Mouse (Mus musculus): ENCODE results near the gene Ttc39d.
"Not testable (repeated sequence)": the region's sequence is repeated elsewhere in the genome, so short reads cannot be mapped to it uniquely, and the experiment has no call there.

The Ttc39d gene

DNA sequence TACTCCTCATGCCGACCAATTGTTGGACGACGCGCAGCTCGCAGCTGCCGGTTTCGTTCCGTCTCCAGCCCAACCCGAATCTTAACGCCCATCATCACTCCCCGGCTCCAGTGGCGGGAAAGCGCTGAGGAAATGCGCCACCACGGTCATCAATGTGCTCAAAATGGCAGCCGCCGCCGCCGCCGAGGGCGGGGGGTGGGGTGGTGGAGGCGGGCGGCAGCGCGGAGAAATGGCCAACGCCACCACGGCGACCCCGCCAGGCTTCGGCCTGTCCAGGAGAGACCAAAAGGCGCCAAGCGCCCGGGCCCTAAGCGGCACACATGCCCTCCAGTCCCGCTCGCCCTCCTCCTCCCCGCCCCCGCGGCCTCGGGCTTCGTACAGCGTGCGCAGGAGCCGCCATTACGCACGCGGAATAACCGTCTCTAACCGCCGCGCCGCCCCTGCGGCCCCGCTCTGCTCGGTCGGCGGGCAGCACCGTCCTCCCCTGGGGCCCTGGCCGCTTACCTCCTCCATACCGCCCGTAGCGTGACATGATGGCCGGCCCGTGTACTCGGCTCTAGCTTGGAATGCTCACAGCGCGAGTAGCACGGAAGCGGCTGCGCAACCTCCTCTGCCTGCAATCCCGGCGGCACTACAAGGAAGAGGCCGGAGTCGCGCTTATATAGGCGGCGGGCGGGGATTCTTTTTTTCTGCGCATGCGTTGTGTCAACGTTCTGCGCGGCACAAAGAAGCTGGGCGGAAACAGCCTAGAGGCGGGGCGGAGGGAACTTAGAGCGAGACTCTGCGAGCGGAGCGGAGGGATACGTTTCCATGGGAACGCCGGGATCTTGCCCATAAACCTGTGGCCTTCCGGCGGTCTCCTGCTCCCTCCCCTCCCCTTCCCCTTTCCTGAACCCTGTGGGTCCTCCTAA, at the start of gene Ttc39d, which contains the start of gene Srsf7:
Ttc39d (plus strand) TSS at position 790 of the 911 bp plus-strand sequence.
Srsf7 (minus strand) TSS at position 637 of the 911 bp plus-strand sequence.
- peak; percentile 98 for DNase-seq (ENCODE audit: low spot score)

DNA sequence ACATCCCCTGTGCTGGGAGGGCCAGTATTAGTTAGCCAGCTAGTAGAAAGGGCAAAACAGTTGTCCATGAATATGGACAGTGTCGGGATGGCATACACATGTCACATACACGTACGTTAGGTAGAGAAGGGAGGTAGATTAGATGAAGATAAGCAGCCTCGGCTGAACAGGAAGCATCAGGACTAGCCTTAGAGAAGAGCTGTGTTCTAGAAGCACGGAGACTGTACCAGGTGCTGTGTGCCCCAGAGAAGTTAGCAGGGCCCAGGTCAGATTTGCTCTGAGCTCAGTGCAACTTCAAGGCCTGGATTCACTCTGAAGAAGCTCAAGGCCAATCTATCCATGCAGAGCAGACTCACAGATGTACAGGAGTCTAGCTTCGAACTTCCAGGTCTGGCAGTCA, 49.8 kb upstream of the Ttc39d start:
- no peak for DNase-seq (ENCODE audit: low spot score)

DNA sequence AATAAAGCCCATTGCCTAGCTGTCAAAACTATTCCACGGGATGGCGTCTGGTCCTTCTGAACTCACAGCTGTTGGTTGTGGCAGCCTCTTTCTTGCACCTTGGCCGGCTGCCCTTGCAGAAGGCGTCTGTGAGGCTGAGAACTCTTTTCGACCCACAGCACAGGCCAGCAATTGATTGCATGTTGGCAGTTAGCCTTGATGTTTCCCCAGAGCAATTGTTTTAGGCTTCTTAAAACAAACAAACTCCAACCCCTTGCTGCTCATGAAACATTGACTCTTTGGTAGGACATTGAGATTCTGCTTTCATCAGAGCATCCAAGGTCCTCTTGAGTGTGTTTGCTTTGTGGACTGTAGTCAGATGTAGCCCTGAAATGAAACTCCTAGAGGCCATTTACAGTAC, 46.8 kb upstream of the Ttc39d start:
- peak; percentile 68 for DNase-seq (ENCODE audit: low spot score)

DNA sequence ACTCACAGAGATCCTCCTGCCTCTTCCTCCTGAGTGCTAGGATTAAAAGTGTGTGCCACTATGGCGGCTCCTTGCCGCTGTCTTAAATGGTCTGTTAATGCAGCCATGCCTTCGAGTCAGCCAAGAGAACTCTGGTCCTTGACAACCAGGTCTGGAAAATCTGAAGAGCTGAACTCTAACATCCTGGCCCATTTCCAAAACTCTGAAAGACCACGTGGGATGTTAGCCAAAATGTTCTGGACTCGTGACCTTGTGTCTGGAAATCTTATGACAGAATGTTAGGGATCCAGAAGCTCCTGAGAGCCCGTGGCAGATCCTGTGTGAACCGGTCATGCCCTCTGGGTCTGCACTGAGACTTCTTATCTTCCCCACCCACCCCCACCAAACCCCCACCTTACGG, 43.3 kb upstream of the Ttc39d start:
- DNase-seq (ENCODE audit: low spot score) = no peak

DNA sequence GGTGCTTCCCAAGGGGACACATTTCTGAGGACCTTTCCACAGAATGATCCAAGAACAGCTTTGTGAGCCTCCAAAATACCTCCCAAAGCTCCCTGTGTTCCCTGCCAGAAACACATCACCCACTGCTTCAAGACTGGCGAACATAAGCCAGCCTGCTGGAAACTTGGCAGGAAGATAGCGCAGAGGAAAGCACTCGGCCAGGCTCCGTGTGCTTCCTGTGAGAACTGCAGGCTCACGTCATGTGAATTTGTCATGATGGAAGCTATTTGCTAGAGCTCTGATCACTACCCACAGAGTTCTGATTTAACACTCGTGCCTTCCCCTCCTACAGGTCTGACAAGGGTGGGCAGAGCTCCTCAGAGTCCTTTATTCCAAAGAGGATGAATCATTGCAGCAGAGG, 41.5 kb upstream of the Ttc39d start:
- DNase-seq (ENCODE audit: low spot score) = no peak

DNA sequence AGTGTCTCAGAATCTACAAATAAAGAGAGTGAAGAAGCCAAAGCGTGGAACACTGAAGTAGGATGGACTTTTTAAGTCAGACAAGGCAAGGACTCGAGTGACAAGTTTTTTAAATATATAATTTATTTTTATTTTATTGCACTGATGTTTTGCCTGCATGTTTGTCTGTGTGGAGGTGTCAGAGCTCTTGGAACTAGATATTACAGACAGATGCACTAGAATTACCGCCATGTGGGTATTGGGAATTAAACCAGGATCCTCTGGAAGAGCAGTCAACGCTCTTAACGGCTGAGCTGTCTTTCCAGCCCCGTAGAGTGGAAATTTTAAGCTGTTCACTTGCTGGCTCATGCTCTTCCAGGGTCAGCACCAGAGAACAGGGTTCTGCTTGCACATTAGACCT, 40.9 kb upstream of the Ttc39d start:
- DNase-seq (ENCODE audit: low spot score) = no peak

DNA sequence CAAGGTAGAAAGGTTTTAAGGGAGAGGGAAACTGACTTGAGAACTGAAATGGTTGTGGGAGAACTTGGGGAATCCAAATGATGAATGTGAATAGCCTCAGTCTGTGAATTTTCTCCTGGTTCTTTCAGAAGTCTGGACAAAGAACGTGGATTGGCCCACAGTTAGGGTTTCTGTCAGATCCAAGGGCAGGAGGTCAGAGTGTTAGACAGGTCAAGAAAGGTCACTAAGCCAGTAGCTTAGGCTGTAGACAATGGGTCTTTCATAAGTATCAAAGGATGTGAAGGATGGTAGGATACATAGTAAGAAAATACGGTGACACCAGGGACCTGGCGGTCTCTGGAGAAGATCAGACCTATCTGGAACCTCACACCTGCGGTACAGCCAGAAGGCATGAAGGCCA, 39.8 kb upstream of the Ttc39d start:
- DNase-seq (ENCODE audit: low spot score) = no peak

DNA sequence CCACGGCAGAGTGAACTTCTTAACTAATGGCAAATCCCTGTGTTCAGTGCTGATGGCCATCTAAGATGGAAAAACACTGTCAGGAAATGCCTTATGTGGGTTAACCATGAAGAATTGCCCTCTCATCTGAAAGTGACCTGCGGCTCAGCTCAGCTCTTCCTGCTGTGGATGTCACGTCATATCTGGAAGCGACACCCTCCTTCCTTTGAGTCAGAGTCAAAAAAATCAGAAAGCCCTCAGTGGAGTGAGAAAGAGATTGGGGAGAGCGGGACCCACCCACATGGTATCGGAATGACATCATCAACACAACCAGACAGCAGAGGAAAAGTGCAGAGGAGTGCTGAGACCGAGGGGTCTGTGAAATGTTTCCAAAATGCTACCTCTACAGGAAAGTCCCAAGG, 39.4 kb upstream of the Ttc39d start:
- DNase-seq (ENCODE audit: low spot score) = no peak

DNA sequence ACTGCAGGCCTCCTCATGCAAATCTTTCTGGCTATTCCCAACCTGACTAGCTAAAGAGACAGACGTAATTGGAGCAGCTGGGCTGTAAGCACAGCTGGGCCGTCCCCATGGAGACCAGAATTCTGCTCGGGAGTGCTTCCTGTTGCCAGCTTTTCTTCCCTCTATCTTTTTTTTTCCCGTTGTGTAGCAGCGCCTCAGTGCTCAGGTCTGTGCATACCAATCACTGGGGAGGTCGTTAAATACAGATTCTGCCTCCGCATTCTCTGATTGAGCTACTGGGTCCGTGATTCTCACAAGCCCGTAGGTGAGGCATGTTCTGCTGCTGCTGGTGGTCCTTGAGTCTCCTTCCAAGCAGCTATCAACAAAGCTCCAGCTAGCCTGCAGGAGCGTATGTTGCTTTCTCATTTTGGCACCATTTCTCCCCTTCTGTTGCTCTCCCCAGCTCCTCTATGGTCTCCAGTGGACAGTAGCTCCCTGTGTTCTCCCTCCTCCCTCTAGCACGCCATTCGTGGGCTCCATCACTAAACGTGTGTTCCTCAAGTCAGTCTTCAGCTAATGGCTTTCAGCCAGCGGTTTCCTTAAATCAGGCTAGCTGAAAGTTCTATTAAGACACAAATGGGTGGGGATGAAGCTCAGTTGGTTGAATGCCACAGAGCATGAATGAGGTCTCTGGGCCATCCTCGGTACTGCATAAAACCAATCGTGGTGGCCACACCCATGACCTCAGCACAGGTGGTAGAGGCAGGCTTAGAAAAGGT, 38.7 kb upstream of the Ttc39d start:
- DNase-seq (ENCODE audit: low spot score) = no peak

DNA sequence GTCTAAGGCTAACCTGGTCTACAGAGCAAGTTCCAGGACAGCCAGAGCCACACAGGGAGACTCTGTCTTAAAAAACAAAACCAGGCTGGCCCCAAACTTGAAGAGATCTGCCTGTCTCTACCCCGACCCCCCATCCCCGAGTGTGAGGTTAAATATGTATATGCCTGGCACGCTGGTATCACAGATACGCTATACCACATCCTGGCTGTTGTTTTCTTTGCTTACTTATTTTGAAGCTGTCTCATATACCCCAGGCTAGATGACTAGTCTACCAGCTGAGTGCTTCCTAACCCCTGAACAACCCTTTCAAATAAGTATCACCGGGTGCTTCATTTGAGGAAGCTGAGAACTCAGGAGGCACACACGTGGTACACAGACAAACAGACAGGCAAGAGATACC, 37.5 kb upstream of the Ttc39d start:
- no peak for DNase-seq (ENCODE audit: low spot score)

DNA sequence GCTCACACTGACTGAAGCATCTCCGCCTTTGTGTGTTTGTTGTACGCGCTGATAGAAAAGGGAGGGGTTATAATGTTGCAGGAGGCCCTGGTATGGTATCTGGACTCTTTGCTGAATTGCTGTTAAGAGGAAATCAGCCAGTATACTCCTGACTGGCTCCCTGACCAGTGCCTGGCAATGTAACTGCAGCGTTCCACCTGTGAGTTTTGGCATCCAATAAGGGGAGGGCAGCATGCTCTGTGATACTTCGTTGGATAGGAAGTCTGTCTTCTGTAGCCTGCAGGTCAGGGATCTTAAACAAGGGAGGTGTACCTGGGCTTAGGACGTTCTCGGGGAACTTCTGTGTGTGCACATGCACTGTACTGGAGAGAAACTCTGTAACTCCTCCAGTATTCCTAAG, 36.3 kb upstream of the Ttc39d start:
- no peak for DNase-seq (ENCODE audit: low spot score)

DNA sequence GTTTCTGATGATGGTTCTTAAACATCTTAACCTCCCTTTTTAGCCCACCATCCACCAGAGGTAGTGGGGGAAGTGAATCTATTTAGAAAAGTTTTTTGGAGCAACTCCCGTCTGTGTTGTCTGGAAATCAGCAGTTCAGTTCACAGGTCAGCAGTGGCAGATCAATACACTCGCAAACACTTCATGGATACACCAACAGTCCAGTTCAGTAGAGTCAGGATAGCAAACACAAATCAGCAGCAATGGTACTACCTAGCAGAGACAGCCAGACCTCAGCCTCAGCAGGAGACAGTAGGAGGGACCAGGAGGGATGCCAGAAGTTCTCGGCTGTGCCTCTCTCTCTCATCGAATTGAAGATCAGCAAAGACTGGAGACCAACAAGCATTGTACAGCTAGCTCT, 35.3 kb upstream of the Ttc39d start:
- DNase-seq (ENCODE audit: low spot score) = no peak

DNA sequence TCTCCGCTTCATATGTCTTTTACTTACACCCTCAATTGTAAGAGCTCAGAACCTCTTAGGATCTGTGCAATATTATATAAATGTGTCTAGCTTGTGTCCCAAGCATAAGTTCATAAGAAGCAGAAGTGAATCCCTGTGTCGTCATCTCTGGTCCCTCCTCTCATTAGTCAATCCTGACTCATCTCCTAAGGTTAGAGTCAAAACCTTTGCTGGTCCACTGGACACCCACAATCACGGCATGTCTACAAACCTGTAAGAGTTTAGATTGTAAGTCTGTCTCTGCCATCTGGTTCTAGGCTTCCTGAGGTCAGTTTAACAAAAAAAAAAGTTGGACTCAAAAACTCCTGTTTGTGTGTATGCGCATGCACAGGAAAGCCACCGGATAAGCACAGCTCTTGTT, 34.5 kb upstream of the Ttc39d start:
- DNase-seq (ENCODE audit: low spot score) = no peak

DNA sequence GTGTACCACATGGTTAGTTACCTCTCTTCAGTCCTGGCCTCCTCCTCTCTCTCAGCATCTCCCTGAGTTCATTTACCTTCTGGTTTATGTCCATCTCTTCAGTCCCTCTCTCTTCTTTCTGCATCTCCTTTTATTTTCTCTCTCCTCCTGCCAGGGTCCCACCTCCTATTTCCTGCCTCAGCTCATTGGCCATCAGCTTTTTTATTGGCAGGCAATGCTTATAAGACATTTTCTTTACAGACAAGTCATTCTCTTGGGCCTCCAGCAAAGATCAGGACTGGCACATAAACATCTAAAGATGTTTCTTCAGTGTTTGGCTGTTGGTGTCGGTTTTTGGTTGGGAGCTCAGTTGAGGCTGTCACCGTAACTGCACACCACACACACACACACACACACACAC, 33.6 kb upstream of the Ttc39d start:
- DNase-seq (ENCODE audit: low spot score) = no peak

DNA sequence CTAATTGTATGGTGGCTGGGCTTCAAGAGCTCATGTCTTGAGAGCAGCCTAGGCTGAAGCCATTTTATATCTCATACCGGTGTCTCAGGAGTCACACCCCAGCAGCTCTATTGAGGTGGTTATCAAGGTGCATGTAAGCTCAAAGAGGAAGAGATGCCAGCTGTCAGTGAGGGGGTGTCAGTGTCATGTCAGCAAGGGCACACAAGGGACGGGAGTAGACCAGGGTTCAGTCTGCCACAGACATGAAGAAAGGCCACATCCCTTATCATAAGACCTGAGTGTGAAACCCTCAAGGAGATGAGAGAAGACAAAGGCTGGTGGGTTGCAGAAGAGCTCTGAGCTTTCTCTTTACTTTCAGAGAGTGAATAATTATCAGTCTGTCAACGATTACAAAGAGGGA, 33.1 kb upstream of the Ttc39d start:
- DNase-seq (ENCODE audit: low spot score) = no peak

DNA sequence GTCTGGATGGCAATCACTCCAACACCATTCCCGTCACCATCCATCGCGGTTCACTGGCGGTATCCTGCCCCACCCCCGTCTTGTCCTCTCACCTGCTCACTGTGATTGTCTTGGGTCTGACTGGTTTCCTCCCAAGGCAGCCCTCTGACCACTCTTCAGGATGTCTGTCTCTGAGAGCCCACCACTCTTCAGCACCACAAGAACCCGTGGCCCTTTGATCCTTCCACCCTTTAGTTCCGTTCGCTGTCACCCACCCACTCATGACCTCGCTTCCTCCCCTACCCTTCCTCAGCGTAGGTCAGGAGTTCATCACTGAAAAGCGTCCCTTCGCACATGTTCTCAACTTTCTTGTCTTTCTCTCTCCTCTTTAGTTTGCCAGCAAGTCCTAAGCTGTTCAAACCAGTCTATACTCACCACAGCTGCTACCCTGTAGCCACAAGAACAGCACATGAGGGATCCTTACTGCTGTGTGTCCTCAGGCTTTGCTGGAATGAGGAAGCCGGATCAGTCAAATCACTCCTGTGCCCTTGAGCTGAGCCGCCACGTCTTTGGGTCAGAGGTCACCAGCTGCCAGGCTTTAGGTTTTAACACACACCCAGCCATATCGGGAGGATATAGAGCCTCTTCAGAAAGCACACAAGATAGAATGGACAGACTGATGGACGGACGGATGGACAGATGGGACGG, 32.4 kb upstream of the Ttc39d start:
- DNase-seq (ENCODE audit: low spot score) = no peak

DNA sequence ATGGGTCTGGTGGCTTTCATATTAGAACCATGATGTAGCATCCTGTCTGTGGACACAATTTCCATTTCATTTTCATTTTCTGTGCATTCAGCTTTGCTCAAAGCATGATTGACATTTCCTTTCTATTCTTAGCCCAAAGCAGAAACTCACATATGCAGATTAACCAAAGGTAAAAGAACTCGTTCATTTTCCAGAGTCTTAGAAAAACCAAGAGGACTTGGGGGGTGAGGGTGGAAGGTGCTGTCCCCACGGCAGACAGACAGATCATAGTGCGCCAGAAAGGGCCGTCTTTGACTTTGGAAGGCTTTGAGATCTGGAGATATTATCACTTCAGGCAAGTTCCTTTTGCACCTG, 31.9 kb upstream of the Ttc39d start:
- DNase-seq (ENCODE audit: low spot score) = no peak

DNA sequence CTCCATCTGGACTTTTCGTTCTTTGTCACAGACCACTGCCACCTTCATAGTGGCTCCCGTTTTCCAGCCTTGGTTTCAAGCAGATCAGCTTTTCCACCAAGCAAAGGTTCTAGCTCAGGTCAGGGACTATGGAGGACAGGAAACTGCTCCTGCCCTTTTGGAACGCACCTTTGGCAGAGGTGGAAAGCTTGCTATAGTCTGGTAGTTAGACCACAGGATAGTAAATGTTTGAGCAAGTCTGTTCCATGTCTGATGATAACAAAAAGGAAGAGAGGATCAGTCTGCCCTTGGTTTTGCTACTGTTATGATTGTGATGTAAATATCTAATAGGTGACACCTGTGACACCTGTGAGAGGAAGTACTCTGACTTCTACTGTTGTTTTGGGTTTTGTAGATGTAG, 31.3 kb upstream of the Ttc39d start:
- no peak for DNase-seq (ENCODE audit: low spot score)

DNA sequence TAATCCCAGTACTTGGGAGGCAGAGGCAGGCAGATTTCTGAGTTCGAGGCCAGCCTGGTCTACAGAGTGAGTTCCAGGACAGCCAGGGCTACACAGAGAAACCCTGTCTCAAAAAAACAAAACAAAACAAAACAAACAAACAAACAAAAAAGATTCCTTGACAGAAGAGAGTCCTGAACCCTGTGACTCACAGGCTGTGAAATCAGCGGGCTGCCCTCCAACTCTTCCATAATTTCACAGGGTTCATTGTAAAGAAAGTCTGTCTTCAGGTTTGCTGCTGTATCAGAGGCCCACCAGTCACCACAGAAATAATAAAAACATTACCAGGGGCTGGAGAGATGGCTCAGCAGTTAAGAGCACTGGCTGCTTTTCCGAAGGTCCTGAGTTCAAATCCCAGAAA, 28.4 kb upstream of the Ttc39d start:
- DNase-seq (ENCODE audit: low spot score) = not testable (repeated sequence)

DNA sequence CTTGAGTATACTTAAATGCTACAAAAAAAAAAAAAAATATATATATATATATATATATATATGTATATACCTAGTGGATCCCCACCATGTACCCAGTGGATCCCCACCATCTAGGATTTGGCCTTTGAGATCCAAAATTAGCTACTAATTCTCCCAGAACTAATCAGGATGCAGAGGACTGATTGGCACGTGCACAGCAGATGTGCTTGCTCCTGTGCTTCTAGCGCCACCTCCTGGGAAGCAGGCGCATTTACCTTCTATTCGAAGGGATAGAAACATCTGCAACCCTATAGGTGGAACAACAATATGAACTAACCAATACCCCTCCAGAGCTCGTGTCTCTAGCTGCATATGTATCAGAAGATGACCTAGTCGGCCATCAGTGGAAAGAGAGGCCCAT, 27.3 kb upstream of the Ttc39d start:
- peak; percentile 62 for DNase-seq (ENCODE audit: low spot score)

DNA sequence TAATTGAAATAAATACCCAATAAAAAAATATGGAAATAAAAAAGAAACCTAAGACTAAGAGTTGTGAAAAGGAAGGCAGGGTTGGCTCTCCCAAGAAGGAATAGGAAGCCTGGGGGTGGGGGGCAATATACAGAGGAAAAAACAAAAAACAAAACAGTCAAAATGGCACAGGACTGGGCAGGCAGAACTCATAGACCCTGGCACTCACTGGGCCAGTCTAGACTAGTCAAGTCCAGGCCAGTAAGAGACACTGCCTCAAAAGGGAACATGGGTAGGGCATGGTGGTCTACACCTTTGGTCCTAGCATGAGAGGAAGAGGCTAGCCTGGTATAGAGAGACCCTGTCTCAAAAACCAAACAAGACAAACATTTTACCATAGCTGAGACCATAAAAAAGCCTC, 26.8 kb upstream of the Ttc39d start:
- no peak for DNase-seq (ENCODE audit: low spot score)

DNA sequence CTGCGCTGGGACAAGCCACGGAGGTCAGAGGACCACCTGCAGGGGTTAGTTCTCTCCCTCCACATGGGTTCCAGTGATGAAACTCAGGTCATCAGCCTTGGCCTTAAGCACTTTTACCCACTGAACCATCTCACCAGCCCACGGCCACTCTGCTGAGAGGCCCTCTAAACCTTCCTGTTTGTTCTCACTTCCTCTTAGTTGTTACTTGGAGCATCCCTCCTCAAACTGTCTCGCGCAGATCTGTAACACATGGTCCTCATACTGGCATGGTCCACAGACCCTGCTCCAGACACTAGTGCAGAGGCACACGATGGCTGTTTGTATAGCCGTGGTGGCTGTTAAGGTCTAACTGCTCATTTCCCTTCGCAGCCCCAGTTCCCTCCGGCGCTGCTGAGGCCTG, 23.6 kb upstream of the Ttc39d start:
- no peak for DNase-seq (ENCODE audit: low spot score)

DNA sequence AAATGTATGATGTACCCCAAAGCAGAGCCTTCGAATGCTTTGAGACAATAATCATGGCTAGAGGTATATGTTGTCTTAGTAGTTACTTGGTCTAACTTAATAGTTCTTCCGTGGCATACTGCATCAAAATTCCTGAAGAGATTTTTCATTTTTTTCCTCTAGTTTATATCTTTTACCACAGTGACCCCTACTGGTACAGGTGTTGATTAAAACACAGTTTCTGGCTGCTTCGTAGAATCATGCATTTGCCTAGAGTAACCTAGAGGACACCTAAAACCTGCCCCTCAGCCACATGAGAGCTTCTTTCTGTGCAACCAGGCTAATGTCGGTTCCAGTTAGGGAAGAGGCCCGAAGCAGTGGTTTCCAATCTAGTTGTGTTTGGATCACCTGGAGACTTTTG, 14.2 kb upstream of the Ttc39d start:
- DNase-seq (ENCODE audit: low spot score) = no peak

Measured in ovary, postnatal 14 days (tissue).